Mouse (Mus musculus): ENCODE measurements around the gene Kctd7. TPM values are rescaled to one million over a fixed set of nuclear protein-coding genes. Genes with fewer than 3 reads are reported as not detected.

The Kctd7 gene
- polyA plus RNA-seq, 1 experiment from 2014 or later, result 3.8 TPM

DNA sequence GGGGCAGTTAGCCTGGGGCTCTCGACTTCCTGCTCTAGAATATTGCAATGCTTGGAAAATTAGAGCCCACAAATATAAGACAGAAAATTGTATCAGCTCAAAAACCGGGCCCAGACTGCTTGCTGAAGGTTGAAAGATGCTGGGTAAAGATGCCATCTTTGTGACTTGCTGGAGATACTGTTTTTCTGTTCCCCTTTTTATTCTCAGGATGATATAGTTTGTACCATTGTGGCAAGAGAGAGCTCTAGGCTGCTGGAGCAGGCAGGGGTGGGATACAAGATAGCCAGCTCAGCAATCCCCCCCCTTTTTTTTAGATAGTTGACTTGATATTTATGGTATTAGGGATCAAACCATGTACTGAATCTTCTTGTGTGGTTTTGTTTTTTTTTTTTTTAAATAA is 9.6 kb downstream of the Kctd7 start:
- H3K9ac ChIP-seq, result no peak overlapping the region
- H3K36me3 ChIP-seq, result no peaks in the 10 kb centered on the region
- H3K4me1 ChIP-seq (replicated peaks), result no peaks in the 10 kb centered on the region
- 82% methylated on average over 2 of the region's 2 CpGs for WGBS
- no peaks in the 10 kb centered on the region for H3K9me3 ChIP-seq
- H3K27ac ChIP-seq, result no peak overlapping the region
- H3K27me3 ChIP-seq (replicated peaks), result no peaks in the 10 kb centered on the region
- no peak overlapping the region for H3K4me3 ChIP-seq (replicated peaks)
- no peak for ATAC-seq
- no peak overlapping the region for H3K4me2 ChIP-seq (replicated peaks)

DNA sequence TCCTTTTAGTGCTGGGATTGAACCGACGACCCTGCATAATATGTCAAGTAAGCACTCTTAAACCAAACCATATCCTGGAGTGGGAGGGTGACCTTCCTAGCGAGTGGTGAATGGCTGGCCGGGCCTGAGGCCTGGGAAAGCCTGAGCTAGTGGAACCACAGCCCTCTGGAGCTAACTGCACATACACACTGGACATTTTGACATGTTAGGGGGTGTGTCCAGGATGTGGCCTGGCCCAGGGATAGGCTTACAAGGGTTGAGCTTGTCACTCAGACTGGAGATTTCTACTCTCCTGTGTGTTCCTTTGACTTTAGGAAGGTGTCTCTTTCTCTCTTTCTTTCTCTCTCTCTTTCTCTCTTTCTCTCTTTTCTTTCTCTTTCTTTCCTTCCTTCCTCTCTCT is 13.9 kb downstream of the Kctd7 start:
- Histone ChIP-seq H3K27me3 (replicated peaks) (no peaks in the 10 kb centered on the region), H3K4me2 (replicated peaks) (no peak overlapping the region), H3K4me1 (replicated peaks) (no peaks in the 10 kb centered on the region), H3K9ac (no peak overlapping the region), H3K27ac (no peak overlapping the region), H3K9me3 (no peaks in the 10 kb centered on the region), H3K4me3 (replicated peaks) (no peak overlapping the region), H3K36me3 (no peaks in the 10 kb centered on the region)
- WGBS, result 80% methylated on average over 4 of the region's 4 CpGs
- ATAC-seq, result no peak

DNA sequence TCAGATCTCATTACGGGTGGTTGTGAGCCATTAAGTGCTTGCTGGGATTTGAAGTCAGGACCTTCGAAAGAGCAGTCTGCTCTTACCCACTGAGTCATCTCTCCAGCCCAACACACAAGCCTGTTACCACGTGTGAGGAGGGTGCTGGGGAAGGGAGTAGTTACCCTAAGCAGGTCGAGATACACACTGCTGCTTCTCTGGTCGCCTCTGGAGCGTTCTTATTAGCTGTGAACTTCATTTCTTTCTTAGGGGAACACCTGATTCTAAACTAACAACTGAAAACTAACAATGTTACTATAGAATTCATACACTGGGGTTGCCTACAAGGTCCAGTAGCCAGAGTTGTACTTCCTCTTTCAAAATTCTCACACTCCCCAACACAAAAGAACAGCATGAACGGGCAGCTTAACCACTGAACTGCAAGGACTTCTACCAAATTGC is 15.1 kb downstream of the Kctd7 start:
- no peak overlapping the region for H3K27ac ChIP-seq
- no peak for ATAC-seq
- 62% methylated on average over 7 of the region's 7 CpGs for WGBS
- no peak overlapping the region for H3K4me2 ChIP-seq (replicated peaks)
- no peaks in the 10 kb centered on the region for H3K9me3 ChIP-seq
- no peaks in the 10 kb centered on the region for H3K4me1 ChIP-seq (replicated peaks)
- no peaks in the 10 kb centered on the region for H3K27me3 ChIP-seq (replicated peaks)
- H3K4me3 ChIP-seq (replicated peaks), result no peak overlapping the region
- no peak overlapping the region for H3K9ac ChIP-seq
- H3K36me3 ChIP-seq, result no peaks in the 10 kb centered on the region

DNA sequence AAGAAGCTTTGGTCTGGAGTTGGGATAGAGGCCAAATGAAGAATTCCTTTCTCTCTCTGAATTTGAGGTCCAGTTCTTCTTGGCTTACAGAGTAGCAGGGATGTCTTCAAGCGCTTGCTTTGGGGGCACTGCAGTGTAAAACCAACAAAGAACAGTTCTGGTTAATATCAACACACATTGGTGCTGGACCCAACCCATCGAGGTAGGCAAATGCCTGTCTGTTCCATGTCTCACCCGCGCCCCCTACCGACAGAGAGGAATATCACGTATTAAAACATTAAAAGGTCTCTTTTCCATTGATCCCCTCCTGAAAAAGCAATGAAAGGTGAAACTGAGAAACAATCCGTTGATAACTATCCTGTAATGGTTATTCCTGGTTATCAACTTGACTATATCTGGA is 19.0 kb downstream of the Kctd7 start:
- H3K27me3 ChIP-seq (replicated peaks), result no peaks in the 10 kb centered on the region
- WGBS, result 4% methylated on average over 7 of the region's 7 CpGs
- H3K4me1 ChIP-seq (replicated peaks), result no peaks in the 10 kb centered on the region
- no peak overlapping the region for H3K4me2 ChIP-seq (replicated peaks)
- no peak overlapping the region for H3K4me3 ChIP-seq (replicated peaks)
- no peak overlapping the region for H3K9ac ChIP-seq
- H3K27ac ChIP-seq, result no peak overlapping the region
- ATAC-seq, result peak; percentile 78
- no peaks in the 10 kb centered on the region for H3K9me3 ChIP-seq
- no peaks in the 10 kb centered on the region for H3K36me3 ChIP-seq

DNA sequence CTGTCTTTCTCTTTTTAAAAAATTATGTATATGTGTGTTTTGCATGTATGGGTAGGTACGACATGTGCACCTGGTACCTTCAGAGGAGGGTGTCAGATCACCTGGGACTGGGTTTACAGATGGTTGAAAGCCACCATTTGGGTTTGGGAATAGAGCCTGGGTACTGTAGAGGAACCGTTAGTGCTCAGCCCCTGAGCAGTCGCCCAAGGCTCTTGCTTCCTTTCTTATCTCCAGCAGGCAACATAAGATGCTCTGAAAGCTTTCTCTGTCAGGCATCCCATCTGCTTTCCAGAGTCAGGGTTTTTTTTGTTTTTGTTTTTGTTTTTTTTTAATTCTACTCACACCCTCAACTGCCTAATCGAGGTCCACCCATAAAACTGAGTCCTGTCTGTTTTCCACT is 20.6 kb downstream of the Kctd7 start:
- 79% methylated on average over 4 of the region's 4 CpGs for WGBS

DNA sequence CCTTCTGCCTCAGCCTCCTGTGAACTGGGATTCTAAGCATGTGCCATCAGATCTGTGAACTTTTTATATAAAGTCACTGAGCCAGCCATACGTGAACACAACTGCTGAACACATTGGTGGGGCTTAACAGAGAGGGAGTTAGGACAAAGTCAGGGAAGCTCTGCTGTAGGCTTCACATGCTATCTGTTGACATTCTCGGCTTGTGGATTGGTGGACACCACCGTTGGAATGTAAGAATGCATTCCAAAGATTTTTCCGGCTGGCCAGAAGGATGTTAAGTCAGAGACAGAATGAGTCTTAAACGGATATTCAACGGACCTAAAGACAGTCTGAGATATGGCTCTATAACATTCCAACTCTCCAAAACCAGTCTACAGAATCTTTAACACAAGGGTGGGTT is 24.4 kb downstream of the Kctd7 start:
- Histone ChIP-seq H3K4me2 (replicated peaks) (no peak overlapping the region), H3K4me3 (replicated peaks) (no peak overlapping the region), H3K9ac (no peak overlapping the region), H3K4me1 (replicated peaks) (peaks cover 8% of the 10 kb centered on the region; the same call in 1 of the 2 replicates), H3K36me3 (no peaks in the 10 kb centered on the region), H3K27me3 (replicated peaks) (no peaks in the 10 kb centered on the region), H3K9me3 (no peaks in the 10 kb centered on the region), H3K27ac (no peak overlapping the region)
- WGBS, result 46% methylated on average over 6 of the region's 6 CpGs
- ATAC-seq, result no peak

More for the DNA sequence above, 20.6 kb downstream of the Kctd7 start:
- Histone ChIP-seq H3K27me3 (replicated peaks) (no peaks in the 10 kb centered on the region), H3K9ac (no peak overlapping the region), H3K9me3 (no peaks in the 10 kb centered on the region), H3K36me3 (no peaks in the 10 kb centered on the region), H3K4me1 (replicated peaks) (no peaks in the 10 kb centered on the region), H3K4me2 (replicated peaks) (no peak overlapping the region), H3K4me3 (replicated peaks) (no peak overlapping the region), H3K27ac (no peak overlapping the region)
- no peak for ATAC-seq

DNA sequence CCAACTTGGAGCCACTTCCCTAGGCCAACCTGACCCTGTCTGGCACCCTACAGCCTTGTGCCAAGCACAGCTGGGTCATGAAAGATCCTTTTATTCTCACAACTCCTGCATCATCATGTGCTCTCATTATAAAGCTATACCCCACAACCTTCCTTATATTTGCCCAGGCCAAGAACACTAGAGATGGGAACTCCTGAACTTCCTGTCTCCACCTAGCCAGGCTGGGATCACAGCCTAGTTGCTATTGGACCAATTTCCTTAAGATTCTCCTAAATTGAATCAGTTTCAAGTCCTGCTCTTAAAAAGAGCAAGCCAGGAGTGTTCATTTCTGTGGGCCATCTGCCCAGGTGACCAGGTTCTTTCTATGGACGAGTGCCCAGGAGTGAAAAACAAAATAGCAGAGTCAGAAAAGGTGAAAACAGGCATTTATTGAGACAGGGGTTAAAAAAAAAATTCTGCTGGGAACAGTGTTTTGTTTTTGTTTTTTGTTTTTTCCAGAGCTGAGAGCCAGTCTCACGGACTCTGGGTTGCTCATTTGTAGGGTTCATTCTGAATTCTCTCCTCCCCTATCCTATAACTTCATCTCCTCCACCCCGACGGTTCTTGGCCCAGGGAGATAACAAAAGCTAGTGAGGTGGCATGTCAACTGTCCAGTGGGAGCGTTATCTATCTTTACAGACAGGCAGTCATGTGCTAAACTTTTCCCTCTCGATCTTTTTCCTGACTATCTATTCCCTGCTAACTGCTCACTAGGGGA is 26.2 kb downstream of the Kctd7 start:
- H3K4me1 ChIP-seq (replicated peaks), result peaks cover 8% of the 10 kb centered on the region; the same call in 1 of the 2 replicates
- peak; percentile 54 for ATAC-seq

DNA sequence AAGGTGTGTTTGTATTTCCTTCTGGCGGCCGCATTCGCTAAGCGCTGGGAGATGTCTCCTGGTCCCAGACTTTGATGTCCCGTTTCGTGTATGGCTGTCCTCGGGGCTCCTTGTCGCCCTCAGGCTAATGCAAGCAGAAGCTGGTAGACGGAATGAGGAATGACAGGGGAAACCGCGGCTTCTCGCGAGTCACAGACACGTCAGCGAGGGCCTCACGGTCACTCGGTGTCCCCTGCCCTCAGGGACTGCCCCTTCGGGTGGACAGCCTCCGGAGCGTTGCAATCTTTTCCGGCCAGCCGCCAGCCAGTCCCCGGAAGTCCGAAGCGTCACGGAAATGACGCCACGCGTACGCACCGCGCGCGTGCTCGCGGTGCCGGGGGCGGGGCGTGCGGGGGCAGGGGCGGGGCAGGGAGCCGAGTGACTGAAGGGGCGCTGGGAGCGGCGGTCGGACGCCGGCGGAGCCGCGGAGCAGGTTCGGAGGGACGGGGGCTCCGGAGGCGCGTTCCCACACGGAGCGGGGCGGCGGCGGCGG is 26.8 kb downstream of the Kctd7 start, which contains the start of gene Rabgef1:
Gene Rabgef1, plus strand, starts transcription at position 376 of the 532 bp plus-strand sequence.
- under 1% methylated on average over 41 of the region's 62 CpGs for WGBS
- peak within 1 kb of the TSS; percentile 86 for H3K27ac ChIP-seq
- peak; percentile 97 for ATAC-seq
- peak within 1 kb of the TSS; percentile 68 for H3K4me2 ChIP-seq (replicated peaks)
- no peaks in the 10 kb centered on the region for H3K9me3 ChIP-seq
- H3K36me3 ChIP-seq, result no peaks in the 10 kb centered on the region
- H3K9ac ChIP-seq, result peak within 1 kb of the TSS; percentile 86
- no peaks in the 10 kb centered on the region for H3K27me3 ChIP-seq (replicated peaks)
- H3K4me1 ChIP-seq (replicated peaks), result peaks cover 8% of the 10 kb centered on the region; the same call in 1 of the 2 replicates
- H3K4me3 ChIP-seq (replicated peaks), result peak within 1 kb of the TSS; percentile 89

More for the DNA sequence above, 26.2 kb downstream of the Kctd7 start:
- H3K27ac ChIP-seq, result peak overlapping the region; percentile 86
- peak overlapping the region; percentile 86 for H3K9ac ChIP-seq
- no peaks in the 10 kb centered on the region for H3K9me3 ChIP-seq
- H3K4me2 ChIP-seq (replicated peaks), result peak overlapping the region; percentile 56
- 13% methylated on average over 6 of the region's 6 CpGs for WGBS
- H3K4me3 ChIP-seq (replicated peaks), result peak overlapping the region; percentile 89
- H3K36me3 ChIP-seq, result no peaks in the 10 kb centered on the region
- H3K27me3 ChIP-seq (replicated peaks), result no peaks in the 10 kb centered on the region

DNA sequence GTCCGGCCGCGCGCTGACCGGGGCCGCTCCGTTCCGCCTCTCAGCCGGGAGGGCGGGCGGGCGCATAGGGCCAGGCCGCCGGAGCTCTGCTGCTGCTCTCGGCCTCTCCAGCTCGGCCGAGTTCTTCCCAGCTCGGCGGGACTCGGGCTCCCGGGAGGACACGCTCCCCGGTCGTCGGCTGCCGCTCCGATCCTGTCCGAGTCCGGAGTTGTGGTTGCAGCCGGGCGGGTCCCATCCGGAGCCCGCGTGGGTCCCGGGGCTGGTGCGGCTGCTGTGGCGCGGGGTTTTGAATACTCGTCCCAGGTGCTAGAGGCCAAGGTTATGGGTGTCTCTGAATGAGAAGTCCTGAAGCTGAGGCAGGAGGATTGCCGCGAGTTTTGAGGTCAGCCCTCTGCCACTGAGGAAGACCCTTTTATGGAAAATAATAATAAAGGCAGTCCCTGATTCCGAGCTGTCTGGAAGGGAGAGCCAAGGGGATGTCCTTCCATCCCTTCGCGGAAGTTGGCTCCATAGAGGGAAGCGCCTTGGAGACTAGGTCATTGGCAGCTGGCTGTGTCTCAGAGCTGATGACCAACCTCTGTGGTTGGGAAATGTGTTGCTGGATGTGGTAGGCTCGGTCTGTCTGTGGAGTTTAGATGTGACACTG is 27.4 kb downstream of the Kctd7 start:
- peaks cover 8% of the 10 kb centered on the region; the same call in 1 of the 2 replicates for H3K4me1 ChIP-seq (replicated peaks)
- WGBS, result 1% methylated on average over 36 of the region's 46 CpGs
- ATAC-seq, result peak; percentile 84
- H3K9me3 ChIP-seq, result no peaks in the 10 kb centered on the region
- peak overlapping the region; percentile 68 for H3K4me2 ChIP-seq (replicated peaks)
- peak overlapping the region; percentile 89 for H3K4me3 ChIP-seq (replicated peaks)
- peak overlapping the region; percentile 78 for H3K27ac ChIP-seq
- no peaks in the 10 kb centered on the region for H3K36me3 ChIP-seq
- peak overlapping the region; percentile 86 for H3K9ac ChIP-seq
- no peaks in the 10 kb centered on the region for H3K27me3 ChIP-seq (replicated peaks)

DNA sequence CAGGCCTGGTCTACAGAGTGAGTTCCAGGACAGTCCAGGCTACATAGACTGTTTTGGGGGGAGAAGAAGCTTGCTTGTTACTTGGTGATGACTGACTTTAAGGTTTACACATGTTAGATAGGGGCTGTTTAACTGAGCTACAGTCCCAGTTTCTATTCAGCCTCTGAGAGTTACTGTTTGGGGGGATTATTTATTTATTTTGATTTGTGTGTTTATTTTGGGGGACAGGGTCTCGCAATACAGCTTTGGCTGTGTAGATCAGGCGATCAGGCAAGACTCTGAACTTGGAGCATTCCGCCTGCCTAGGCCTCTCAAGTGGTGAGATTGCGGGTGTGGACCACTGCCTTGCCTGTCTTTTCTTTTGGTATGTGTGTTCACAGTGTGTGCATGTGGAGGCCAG is 28.4 kb downstream of the Kctd7 start:
- Histone ChIP-seq H3K27me3 (replicated peaks) (no peaks in the 10 kb centered on the region), H3K4me2 (replicated peaks) (peak overlapping the region; percentile 68), H3K36me3 (no peaks in the 10 kb centered on the region), H3K9me3 (no peaks in the 10 kb centered on the region), H3K4me1 (replicated peaks) (peaks cover 8% of the 10 kb centered on the region; the same call in 1 of the 2 replicates), H3K9ac (no peak overlapping the region), H3K4me3 (replicated peaks) (no peak overlapping the region; the same call in 1 of the 2 replicates), H3K27ac (no peak overlapping the region)
- 80% methylated on average over 4 of the region's 4 CpGs for WGBS
- no peak for ATAC-seq

DNA sequence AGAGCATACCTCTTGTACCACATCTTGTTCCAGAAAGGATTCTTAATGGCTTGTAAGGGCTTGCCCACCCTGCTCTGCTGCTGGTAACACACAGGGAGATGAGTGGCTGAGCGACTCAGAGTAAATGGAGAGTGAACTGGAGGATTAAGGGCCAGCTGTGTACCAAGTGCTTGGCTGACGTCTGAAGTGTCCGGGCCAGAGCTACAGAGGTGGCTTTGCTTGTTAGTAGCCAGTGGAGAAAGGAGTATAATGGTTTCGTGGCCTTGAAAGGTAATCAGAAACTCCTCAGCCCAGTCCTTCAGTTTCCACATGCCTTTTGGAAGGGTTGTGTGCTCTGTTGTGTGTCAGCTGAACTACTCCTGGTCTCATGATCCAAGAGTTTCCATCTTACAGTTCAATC is 33.2 kb downstream of the Kctd7 start:
- Histone ChIP-seq H3K9me3 (no peaks in the 10 kb centered on the region), H3K27ac (no peak overlapping the region), H3K27me3 (replicated peaks) (no peaks in the 10 kb centered on the region), H3K4me3 (replicated peaks) (no peak overlapping the region), H3K9ac (no peak overlapping the region), H3K4me2 (replicated peaks) (no peak overlapping the region), H3K36me3 (no peaks in the 10 kb centered on the region), H3K4me1 (replicated peaks) (peaks cover 6% of the 10 kb centered on the region; the same call in 1 of the 2 replicates)
- ATAC-seq, result no peak
- 46% methylated on average over 4 of the region's 4 CpGs for WGBS

DNA sequence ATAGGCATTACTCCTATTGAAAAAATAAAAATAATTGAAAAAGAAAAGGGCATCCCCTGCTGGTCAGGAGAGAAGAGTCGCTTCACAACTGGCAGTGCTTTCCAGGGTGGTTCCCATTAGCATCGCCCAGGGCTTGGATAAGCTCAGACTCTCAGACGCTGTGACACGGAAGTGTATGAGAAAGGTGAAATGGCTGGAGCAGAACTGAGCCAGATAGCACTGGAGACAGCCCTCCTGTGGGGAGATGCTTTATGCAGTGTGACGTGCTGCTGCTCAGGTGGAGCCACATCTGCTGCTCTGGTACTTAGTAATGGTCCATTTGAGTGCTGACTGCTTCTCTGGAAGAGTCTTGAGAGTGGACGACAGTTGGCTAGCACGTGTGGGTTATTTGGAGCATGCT is 35.7 kb downstream of the Kctd7 start:
- Histone ChIP-seq H3K4me3 (replicated peaks) (no peak overlapping the region), H3K36me3 (no peaks in the 10 kb centered on the region), H3K9ac (no peak overlapping the region), H3K4me2 (replicated peaks) (no peak overlapping the region), H3K27ac (no peak overlapping the region), H3K27me3 (replicated peaks) (no peaks in the 10 kb centered on the region), H3K4me1 (replicated peaks) (0 out of 2 replicates have a peak, but pooled peaks cover 5% of the 10 kb centered on the region), H3K9me3 (no peaks in the 10 kb centered on the region)
- ATAC-seq, result no peak
- WGBS, result 75% methylated on average over 7 of the region's 7 CpGs

Data from intestine, embryonic 15.5 days (tissue).